10 mouse cellular contexts compared by ENCODE assay signal in genomic region chr4:124624111-124624581, GRCm38 (mm10). TPM values are rescaled to one million over a fixed set of nuclear protein-coding genes. Genes with fewer than 3 reads are reported as not detected.
DNase-seq lines count a peak whose midpoint lies in the region; ATAC-seq and TF ChIP-seq lines count a peak whose summit lies in the region.
"Had no signal": no experiment of that assay in that cellular context is flagged by ENCODE, and none has a peak within 500 bp of the region (broad histone marks: within the 10 kb centered on the region; RNA-seq: fewer than 3 reads in every experiment).

No protein-coding gene starts in this region.

- no peaks in the 10 kb centered on the region for H3K27me3 ChIP-seq in kidney, postnatal 0 days (ENCODE audit: insufficient read depth, low read length)
- no peaks in the 10 kb centered on the region; the same call in 1 of the 2 replicates for H3K27me3 ChIP-seq in cerebellum, adult 2 months (ENCODE audit: control insufficient read depth, insufficient read depth, low read length)
- 0 out of 2 replicates have a peak, but pooled peaks cover 4% of the 10 kb centered on the region for H3K27me3 ChIP-seq in limb, embryonic 15.5 days

- 26% methylated on average over 7 of the region's 7 CpGs for WGBS in kidney, postnatal 0 days
- WGBS in cerebellum, adult 2 months: 18% methylated on average over 7 of the region's 7 CpGs
- 36% methylated on average over 7 of the region's 7 CpGs for WGBS in limb, embryonic 15.5 days

- TF ChIP-seq POLR2A in cerebellum, adult 2 months (IDR thresholded peaks at IDR 0.05; ENCODE audit: borderline replicate concordance, insufficient read depth, low read length): no peak

- H3K4me1 ChIP-seq in kidney, postnatal 0 days (replicated peaks; ENCODE audit: insufficient read depth, low read length): peaks cover 4% of the 10 kb centered on the region; the same call in 1 of the 2 replicates
- H3K4me1 ChIP-seq in cerebellum, adult 2 months (ENCODE audit: control insufficient read depth, insufficient read depth, low read length): no peaks in the 10 kb centered on the region; the same call in 1 of the 2 replicates
- peaks cover 15% of the 10 kb centered on the region for H3K4me1 ChIP-seq in limb, embryonic 15.5 days

- no peak for TF ChIP-seq CTCF in kidney, postnatal 0 days (IDR thresholded peaks at IDR 0.05; ENCODE audit: low read depth)
- TF ChIP-seq CTCF in cerebellum, adult 2 months (IDR thresholded peaks at IDR 0.05; ENCODE audit: borderline replicate concordance, insufficient read depth, low read depth, low read length): no peak

- peak; percentile 7 for DNase-seq in kidney, postnatal 0 days (ENCODE audit: low spot score)
- DNase-seq in kidney, postnatal 25 days: no peak
- DNase-seq in cerebellum, adult 2 months: peak; percentile 13 to 19
- DNase-seq in frontal cortex, postnatal 14 days (ENCODE audit: low spot score in 2 of 2): peak; percentile 28 to 53
- DNase-seq in spleen, adult 12 weeks (ENCODE audit: low spot score): no peak
- no peak for DNase-seq in adrenal gland, adult 18-20 months (ENCODE audit: low spot score in 2 of 2)
- DNase-seq in ovary, postnatal 36 days (ENCODE audit: low spot score): no peak
- DNase-seq: lung, postnatal 14 days had no signal

- H3K9ac ChIP-seq in kidney, postnatal 0 days (ENCODE audit: low read depth, low read length): no peak overlapping the region
- H3K9ac ChIP-seq in limb, embryonic 15.5 days: no peak overlapping the region

- no peaks in the 10 kb centered on the region for H3K36me3 ChIP-seq in kidney, postnatal 0 days (ENCODE audit: insufficient read depth, low read length)
- no peaks in the 10 kb centered on the region for H3K36me3 ChIP-seq in limb, embryonic 15.5 days

- no peaks in the 10 kb centered on the region for H3K9me3 ChIP-seq in kidney, postnatal 0 days (replicated peaks; ENCODE audit: low read length)
- H3K9me3 ChIP-seq in limb, embryonic 15.5 days: no peaks in the 10 kb centered on the region

- H3K27ac ChIP-seq in kidney, postnatal 0 days: no peak overlapping the region
- H3K27ac ChIP-seq in cerebellum, adult 2 months (ENCODE audit: insufficient read depth, low read length): no peak overlapping the region
- H3K27ac ChIP-seq in limb, embryonic 15.5 days: 0 out of 2 replicates have a peak overlapping the region, but pooled peaks have one; percentile 34

- no peak overlapping the region for H3K4me3 ChIP-seq in kidney, postnatal 0 days (replicated peaks; ENCODE audit: low read depth, low read length)
- H3K4me3 ChIP-seq in cerebellum, adult 2 months (replicated peaks; ENCODE audit: insufficient read depth, low read depth, low read length): no peak overlapping the region
- H3K4me3 ChIP-seq in limb, embryonic 15.5 days: no peak overlapping the region

- ATAC-seq in kidney, postnatal 0 days (replicated peaks; ENCODE audit: low FRiP score, low read depth): no peak
- ATAC-seq in limb, embryonic 15.5 days (ENCODE audit: insufficient number of reproducible peaks, low FRiP score, low TSS enrichment, low read depth): no peak

- no peak overlapping the region for H3K4me2 ChIP-seq in kidney, postnatal 0 days (ENCODE audit: low read length)
- H3K4me2 ChIP-seq in limb, embryonic 15.5 days: no peak overlapping the region

RNA-seq across cellular contexts. Expression of gene 3100002H09Rik, which starts 13.5 kb away (rescaled TPM):
- not detected in 2 replicates for polyA plus RNA-seq in kidney, postnatal 0 days (2015; fragmentation: Nextera tagmentation; extraction: Ambion mirVana)
- polyA plus RNA-seq in cerebellum, adult 2 months (2012; rRNA removed): not detected in 2 replicates
- not detected in 2 replicates for polyA plus RNA-seq in limb, embryonic 15.5 days (2015; fragmentation: Nextera tagmentation; extraction: Ambion mirVana)
- not detected for total RNA-seq in adrenal gland, adult 18-20 months (2021)
- polyA plus RNA-seq: intestine, embryonic 14.5 days had no signal

RNA-seq across cellular contexts. Expression of gene Pou3f1, which starts 32.5 kb away (rescaled TPM):
- 0.43 and 0.57 TPM in 2 replicates for polyA plus RNA-seq in kidney, postnatal 0 days (2015; fragmentation: Nextera tagmentation; extraction: Ambion mirVana)
- 2.3 and 3.3 TPM in 2 replicates for polyA plus RNA-seq in cerebellum, adult 2 months (2012; rRNA removed)
- 1.1 and 1.7 TPM in 2 replicates for polyA plus RNA-seq in limb, embryonic 15.5 days (2015; fragmentation: Nextera tagmentation; extraction: Ambion mirVana)
- total RNA-seq in adrenal gland, adult 18-20 months (2021): not detected

Comparison
In these comparisons a context has a peak if more than half of its experiments do, and no peak if none do; other contexts are left out.
1. DNase-seq: peak in kidney, postnatal 0 days (single experiment), cerebellum, adult 2 months (2 of 2) and frontal cortex, postnatal 14 days (2 of 2); none in kidney, postnatal 25 days (0 of 2), spleen, adult 12 weeks (single experiment), adrenal gland, adult 18-20 months (0 of 2) and ovary, postnatal 36 days (single experiment).